Mouse (Mus musculus) neural tube, embryonic 12.5 days (tissue): ENCODE measurements around the gene Ankrd24. TPM values are rescaled to one million over a fixed set of nuclear protein-coding genes. Genes with fewer than 3 reads are reported as not detected.
A peak's percentile ranks its signal among the peaks of the same experiment; 100 is the strongest.
"Not testable (repeated sequence)": the region's sequence is repeated elsewhere in the genome, so short reads cannot be mapped to it uniquely, and the experiment has no call there.

ENCODE experiments used
- ATAC-seq: fragments of 200-750 bp; cut with Nextera tagmentation; 2 replicates; pipeline ENCODE4 v1.8.0; 2017; ENCODE audit warnings: low read depth, mild to moderate bottlenecking, moderate TSS enrichment, moderate library complexity; ENCODE audit not compliant: low FRiP score
- H3K27ac ChIP-seq: fragments of 300-500 bp; sonication (generic); 2 replicates; pipeline ENCODE4 v1.5.1; 2016
- H3K27me3 ChIP-seq: fragments of 300-500 bp; sonication (generic); replicated peaks from 2 replicates; pipeline ENCODE4 v1.6.1; 2016; ENCODE audit warnings: mild to moderate bottlenecking
- H3K36me3 ChIP-seq: fragments of 300-500 bp; sonication (generic); 2 replicates; pipeline ENCODE4 v1.6.1; 2016; ENCODE audit warnings: mild to moderate bottlenecking
- H3K4me1 ChIP-seq: fragments of 300-500 bp; sonication (generic); 2 replicates; pipeline ENCODE4 v1.6.1; 2016
- H3K4me2 ChIP-seq: fragments of 300-500 bp; sonication (generic); replicated peaks from 2 replicates; pipeline ENCODE4 v1.6.1; 2016; ENCODE audit warnings: mild to moderate bottlenecking
- H3K4me3 ChIP-seq: fragments of 300-500 bp; sonication (generic); 2 replicates; pipeline ENCODE4 v1.5.1; 2016
- H3K9ac ChIP-seq: fragments of 300-500 bp; sonication (generic); 2 replicates; pipeline ENCODE4 v1.6.1; 2016; ENCODE audit warnings: mild to moderate bottlenecking
- H3K9me3 ChIP-seq: fragments of 300-500 bp; sonication (generic); 2 replicates; pipeline ENCODE4 v1.6.1; 2016; ENCODE audit warnings: mild to moderate bottlenecking
- WGBS: fragments of 180-500 bp; shearing (Covaris S2); methylation state at CpG from one replicate; pipeline ENCODE4 v1.1.7; 2016; 5-methylcytosine and 5-hydroxymethylcytosine counted together
- polyA plus RNA-seq: library from polyadenylated mRNA; unstranded; fragments of >200 nt; fragmentation: Nextera tagmentation; extraction: Ambion mirVana; gene quantifications from 2 replicates; pipeline ENCODE4 v1.2.1, GENCODE M21; 2016

Gene Ankrd24
- polyA plus RNA-seq, 1 experiment from 2014 or later = 9.0 TPM

DNA sequence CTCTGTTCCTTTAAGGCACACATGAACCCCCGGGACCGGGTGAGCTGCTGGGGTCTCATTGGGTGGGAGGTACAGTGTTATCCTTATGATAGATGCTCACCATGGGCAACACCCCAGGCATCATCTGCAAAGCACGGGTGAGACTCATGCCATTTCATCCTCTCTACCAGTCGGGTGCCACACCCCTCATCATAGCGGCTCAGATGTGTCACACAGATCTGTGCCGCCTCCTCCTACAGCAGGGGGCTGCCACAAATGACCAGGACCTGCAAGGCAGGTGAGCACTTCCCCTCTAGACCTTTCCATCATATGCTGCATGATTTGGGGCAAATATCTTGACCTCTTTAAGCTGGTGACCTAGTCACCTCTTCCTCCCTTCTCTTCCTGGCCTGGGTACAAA lies 9.8 kb downstream of the Ankrd24 start:
- Histone ChIP-seq H3K36me3 (no peaks in the 10 kb centered on the region), H3K9me3 (no peaks in the 10 kb centered on the region), H3K4me1 (peaks cover 26% of the 10 kb centered on the region), H3K4me3 (no peak overlapping the region), H3K9ac (no peak overlapping the region), H3K27ac (no peak overlapping the region), H3K27me3 (no peaks in the 10 kb centered on the region), H3K4me2 (no peak overlapping the region)
- no peak for ATAC-seq
- 72% methylated on average over 6 of the region's 6 CpGs for whole genome bisulfite sequencing

DNA sequence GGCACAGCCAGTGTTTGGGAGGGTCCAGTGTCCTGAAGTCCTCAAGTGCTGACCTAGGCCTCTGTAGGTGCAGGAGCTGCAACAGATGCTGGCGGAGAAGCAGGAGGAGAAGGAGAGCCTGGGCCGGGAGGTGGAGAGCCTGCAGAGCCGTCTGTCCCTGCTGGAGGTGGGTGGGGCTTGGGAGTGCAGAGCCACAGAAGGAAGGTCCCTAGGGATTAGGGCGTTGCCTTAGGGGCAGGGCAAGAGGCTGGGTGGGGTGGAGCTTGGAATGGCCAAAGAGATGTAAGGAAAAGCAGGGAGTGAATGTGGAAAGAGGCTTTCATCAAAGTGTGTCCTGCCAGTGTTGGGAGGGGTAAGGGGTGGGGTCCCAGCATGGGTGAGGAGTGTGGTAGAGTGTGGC lies 12.5 kb downstream of the Ankrd24 start:
- not testable (repeated sequence) for H3K27ac ChIP-seq
- WGBS = 43% methylated on average over 4 of the region's 4 CpGs

GRCm38 (mm10) chr10:81641566-81641965 lies 13.2 kb downstream of the Ankrd24 start:
- Histone ChIP-seq H3K4me1 (peaks cover 20% of the 10 kb centered on the region), H3K9me3 (no peaks in the 10 kb centered on the region), H3K9ac (peak overlapping the region; percentile 93; the same call in 1 of the 2 replicates), H3K4me2 (peak overlapping the region; percentile 91; the same call in 1 of the 2 replicates), H3K27me3 (no peaks in the 10 kb centered on the region), H3K4me3 (no peak overlapping the region), H3K27ac (no peak overlapping the region), H3K36me3 (no peaks in the 10 kb centered on the region)
- ATAC-seq = no peak
- WGBS = 93% methylated on average over 2 of the region's 2 CpGs

More for the DNA sequence above, 12.5 kb downstream of the Ankrd24 start:
- peaks cover 20% of the 10 kb centered on the region for H3K4me1 ChIP-seq
- H3K27me3 ChIP-seq, H3K9me3 ChIP-seq, ATAC-seq, H3K4me2 ChIP-seq, H3K9ac ChIP-seq, H3K36me3 ChIP-seq, H3K4me3 ChIP-seq: not testable (repeated sequence)

- Histone ChIP-seq H3K27me3 (no peaks in the 10 kb centered on the region), H3K27ac (no peak overlapping the region), H3K4me3 (peak overlapping the region; percentile 62; the same call in 1 of the 2 replicates), H3K4me1 (peaks cover 20% of the 10 kb centered on the region), H3K36me3 (no peaks in the 10 kb centered on the region), H3K9ac (peak overlapping the region; percentile 93), H3K4me2 (peak overlapping the region; percentile 91), H3K9me3 (no peaks in the 10 kb centered on the region)
- 83% methylated on average over 8 of the region's 8 CpGs for WGBS
- ATAC-seq = no peak
These were observed 13.8 kb downstream of the Ankrd24 start for GRCm38 (mm10) chr10:81641978-81642647.

DNA sequence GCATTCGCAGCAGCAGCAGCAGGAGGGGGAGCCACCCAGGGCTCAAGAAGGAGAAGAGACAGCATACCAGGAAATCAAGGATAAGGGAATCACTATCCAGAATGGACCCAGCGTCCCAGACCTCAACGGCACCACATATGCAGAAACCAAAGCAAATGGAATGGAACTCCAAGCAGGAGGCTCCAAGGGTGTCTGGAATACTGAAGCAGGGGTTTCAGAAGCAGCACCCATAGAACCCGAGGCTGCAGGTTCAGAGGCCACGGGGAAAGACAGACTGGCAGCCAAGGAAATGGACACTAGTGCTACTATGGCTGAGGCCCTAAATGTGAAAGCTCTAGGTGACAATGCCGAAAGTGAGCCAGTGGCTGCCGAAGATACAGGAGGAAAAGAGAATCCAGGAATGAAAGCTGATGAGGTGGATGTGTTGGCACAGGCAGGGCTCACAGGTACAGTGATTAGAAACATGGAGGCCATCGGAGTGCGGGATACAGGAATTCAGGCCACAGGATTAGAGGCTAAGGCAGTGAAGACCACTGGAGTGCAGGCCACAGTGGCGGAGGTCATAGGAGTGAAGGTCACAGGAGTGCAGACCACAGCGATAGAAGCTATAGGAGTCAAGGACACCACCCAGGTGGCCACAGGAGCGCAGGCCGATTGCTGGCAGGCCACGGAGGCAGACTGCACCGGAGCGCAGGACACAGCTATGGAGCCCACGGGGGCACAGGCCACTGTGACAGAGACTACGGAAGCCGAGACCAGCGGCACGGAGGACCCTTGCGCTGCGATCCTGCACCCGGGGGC lies 14.5 kb downstream of the Ankrd24 start:
- peaks cover 20% of the 10 kb centered on the region for H3K4me1 ChIP-seq
- H3K27ac ChIP-seq = peak overlapping the region; percentile 90
- H3K9ac ChIP-seq = peak overlapping the region; percentile 93
- no peaks in the 10 kb centered on the region for H3K9me3 ChIP-seq
- 21% methylated on average over 24 of the region's 24 CpGs for WGBS
- peak overlapping the region; percentile 91 for H3K4me2 ChIP-seq
- peak; percentile 61 for ATAC-seq
- no peaks in the 10 kb centered on the region for H3K27me3 ChIP-seq
- peak overlapping the region; percentile 62 for H3K4me3 ChIP-seq
- no peaks in the 10 kb centered on the region for H3K36me3 ChIP-seq

GRCm38 (mm10) chr10:81643449-81644055 lies 15.2 kb downstream of the Ankrd24 start:
- peak overlapping the region; percentile 62 for H3K4me3 ChIP-seq
- peak overlapping the region; percentile 93 for H3K9ac ChIP-seq
- ATAC-seq = peak; percentile 85
- H3K9me3 ChIP-seq = no peaks in the 10 kb centered on the region
- peak overlapping the region; percentile 91 for H3K4me2 ChIP-seq
- H3K36me3 ChIP-seq = no peaks in the 10 kb centered on the region
- under 1% methylated on average over 75 of the region's 75 CpGs for WGBS
- peaks cover 20% of the 10 kb centered on the region for H3K4me1 ChIP-seq
- no peaks in the 10 kb centered on the region for H3K27me3 ChIP-seq
- H3K27ac ChIP-seq = peak overlapping the region; percentile 90

- H3K36me3 ChIP-seq = no peaks in the 10 kb centered on the region
- H3K4me1 ChIP-seq = peaks cover 20% of the 10 kb centered on the region
- H3K4me3 ChIP-seq = peak overlapping the region; percentile 62; the same call in 1 of the 2 replicates
- no peaks in the 10 kb centered on the region for H3K27me3 ChIP-seq
- H3K27ac ChIP-seq = 0 out of 2 replicates have a peak overlapping the region, but pooled peaks have one; percentile 90
- no peaks in the 10 kb centered on the region for H3K9me3 ChIP-seq
- H3K4me2 ChIP-seq = peak overlapping the region; percentile 91
- peak; percentile 12 for ATAC-seq
- no peak overlapping the region for H3K9ac ChIP-seq
- WGBS = 58% methylated on average over 2 of the region's 2 CpGs
These were observed 15.8 kb downstream of the Ankrd24 start for GRCm38 (mm10) chr10:81644162-81644561.

DNA sequence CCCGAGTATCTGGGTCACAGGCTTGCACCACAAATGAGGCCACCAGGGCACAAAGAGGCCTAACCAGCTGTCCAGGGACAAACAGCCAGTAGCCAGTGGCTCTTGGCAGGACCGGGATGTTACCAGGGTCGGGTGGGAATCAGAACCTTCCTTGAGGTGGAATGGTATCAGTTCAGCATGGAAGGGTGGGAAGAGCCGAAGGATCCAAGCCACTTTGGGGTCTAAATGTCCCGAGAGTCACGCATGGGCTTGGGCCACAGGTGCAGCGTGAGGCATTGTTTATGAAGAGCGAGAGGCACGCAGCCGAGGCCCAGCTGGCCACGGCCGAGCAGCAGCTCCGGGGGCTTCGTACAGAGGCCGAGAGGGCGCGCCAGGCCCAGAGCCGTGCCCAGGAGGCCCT lies 16.4 kb downstream of the Ankrd24 start:
- no peak overlapping the region for H3K9ac ChIP-seq

DNA sequence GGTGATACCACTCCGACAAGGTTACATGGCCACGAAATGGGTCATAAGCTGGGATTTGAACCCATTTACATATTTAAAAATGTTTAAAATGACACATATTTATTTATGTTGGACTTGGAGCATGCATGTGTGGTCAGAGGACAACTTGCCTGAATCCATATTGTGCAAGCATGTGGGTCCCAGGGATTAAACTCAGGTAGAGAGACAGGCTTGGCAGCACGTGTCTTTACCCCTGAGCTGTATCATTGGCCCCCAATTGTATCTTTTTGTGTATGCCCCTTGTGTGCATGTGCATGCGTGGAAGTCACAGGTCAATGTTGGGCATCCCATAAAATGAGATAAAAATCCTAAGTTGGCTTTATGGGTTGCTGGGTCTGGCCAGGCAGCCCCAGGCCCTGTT lies 17.1 kb downstream of the Ankrd24 start:
- ATAC-seq = no peak
- WGBS = 92% methylated on average over 4 of the region's 4 CpGs
- H3K9me3 ChIP-seq = no peaks in the 10 kb centered on the region
- no peak overlapping the region for H3K9ac ChIP-seq
- H3K4me2 ChIP-seq = no peak overlapping the region
- no peaks in the 10 kb centered on the region for H3K36me3 ChIP-seq
- H3K27ac ChIP-seq = no peak overlapping the region
- no peaks in the 10 kb centered on the region for H3K27me3 ChIP-seq
- H3K4me3 ChIP-seq = no peak overlapping the region
- peaks cover 20% of the 10 kb centered on the region for H3K4me1 ChIP-seq

More for the DNA sequence above, 16.4 kb downstream of the Ankrd24 start:
- Histone ChIP-seq H3K4me2 (0 out of 2 replicates have a peak overlapping the region, but pooled peaks have one; percentile 91), H3K36me3 (no peaks in the 10 kb centered on the region), H3K27ac (no peak overlapping the region), H3K4me3 (no peak overlapping the region), H3K9me3 (no peaks in the 10 kb centered on the region), H3K27me3 (no peaks in the 10 kb centered on the region), H3K4me1 (peaks cover 20% of the 10 kb centered on the region)
- ATAC-seq = no peak
- 88% methylated on average over 18 of the region's 18 CpGs for WGBS

- Histone ChIP-seq H3K4me2 (no peak overlapping the region), H3K4me3 (no peak overlapping the region), H3K9me3 (peaks cover 5% of the 10 kb centered on the region; the same call in 1 of the 2 replicates), H3K36me3 (0 out of 2 replicates have a peak, but pooled peaks cover 3% of the 10 kb centered on the region), H3K27ac (no peak overlapping the region), H3K27me3 (no peaks in the 10 kb centered on the region), H3K4me1 (peaks cover 20% of the 10 kb centered on the region), H3K9ac (no peak overlapping the region)
- ATAC-seq = no peak
- 80% methylated on average over 7 of the region's 7 CpGs for WGBS
These were observed 17.7 kb downstream of the Ankrd24 start for GRCm38 (mm10) chr10:81646015-81646555.

DNA sequence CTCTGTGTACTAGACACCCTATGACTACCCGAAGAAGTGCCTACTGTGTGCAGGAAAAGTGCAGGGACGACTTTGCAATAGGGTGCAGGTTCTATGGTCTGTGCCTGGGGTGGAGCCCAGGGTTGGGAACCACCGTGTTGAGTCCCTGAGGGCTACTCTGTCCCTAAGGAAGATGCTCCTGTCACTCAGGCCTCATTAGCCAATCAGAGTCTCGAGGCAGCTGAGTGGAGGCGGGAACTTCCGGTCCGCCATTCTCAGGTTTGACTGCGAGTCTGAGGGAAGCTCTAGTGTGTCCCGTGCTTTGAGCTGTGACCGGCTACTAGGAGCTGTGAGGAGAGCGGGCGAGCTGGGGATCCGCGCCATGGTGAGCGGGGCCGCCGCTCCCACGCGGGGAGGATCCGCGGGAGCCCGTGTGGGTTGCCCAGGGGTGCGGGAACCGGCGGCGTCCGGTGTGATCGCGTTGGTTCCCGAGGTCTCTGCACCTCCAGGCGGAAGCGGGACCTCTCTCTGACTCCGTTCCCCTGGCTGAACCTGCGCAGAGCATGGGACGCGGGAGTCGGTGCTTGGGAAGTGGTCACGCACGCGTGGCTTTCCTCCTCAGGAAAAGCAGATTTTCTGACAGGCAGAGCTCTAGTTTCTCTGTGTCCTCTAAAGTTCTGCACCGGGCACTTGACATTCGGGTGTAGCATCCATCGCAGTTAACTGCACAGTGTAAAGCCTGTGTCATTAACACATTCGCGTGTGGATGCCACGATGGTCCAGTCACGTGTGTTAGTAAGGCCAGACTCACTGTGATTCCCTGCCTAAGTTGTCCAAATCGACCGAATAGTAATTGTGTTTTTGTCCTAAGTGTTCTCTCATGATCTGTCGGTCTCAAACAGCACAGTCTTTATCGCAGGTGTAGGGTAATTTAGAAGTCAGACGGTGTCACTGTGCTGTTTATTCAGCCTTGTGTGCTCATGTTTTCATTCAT lies 20.7 kb downstream of the Ankrd24 start, which contains the start of gene Gm10778:
Gene Gm10778, plus strand, starts transcription at position 257 of the 973 bp plus-strand sequence.
- H3K9ac ChIP-seq = peak within 1 kb of the TSS; percentile 59; the same call in 1 of the 2 replicates
- not testable (repeated sequence) for H3K27me3 ChIP-seq, H3K27ac ChIP-seq, H3K4me1 ChIP-seq
- 4% methylated on average over 34 of the region's 52 CpGs for WGBS
- H3K9me3 ChIP-seq = peaks cover 26% of the 10 kb centered on the region
- H3K4me2 ChIP-seq = peak within 1 kb of the TSS; percentile 64
- peaks cover 22% of the 10 kb centered on the region for H3K36me3 ChIP-seq
- H3K4me3 ChIP-seq = peak within 1 kb of the TSS; percentile 55
- ATAC-seq = peak; percentile 96
